In the genomic region with DNA sequence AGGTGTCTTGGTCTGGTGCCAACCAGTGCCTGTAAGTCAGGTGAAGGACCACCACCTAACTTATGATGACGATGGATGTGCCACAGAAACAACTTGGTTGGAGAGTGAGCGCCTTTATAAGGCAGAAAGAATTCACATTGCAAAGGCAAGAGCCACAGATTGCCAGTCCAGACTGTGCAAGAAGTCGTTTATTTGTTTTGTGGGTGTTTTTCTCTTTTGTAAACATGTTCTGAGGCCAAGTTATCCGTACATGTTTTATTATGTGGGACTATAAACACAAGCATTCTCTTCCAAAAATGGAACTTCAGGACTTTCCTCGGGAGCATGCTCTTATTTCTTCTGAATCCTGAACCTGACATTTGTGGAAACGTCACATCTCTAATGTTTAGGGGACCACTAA, we compare ENCODE assay signal across 24 mouse cellular contexts.
A peak's percentile ranks its signal among the peaks of the same experiment; 100 is the strongest.
DNase-seq lines count a peak whose midpoint lies in the region; ATAC-seq and TF ChIP-seq lines count a peak whose summit lies in the region.
"Had no signal": no experiment of that assay in that cellular context is flagged by ENCODE, and none has a peak within 500 bp of the region (broad histone marks: within the 10 kb centered on the region; RNA-seq: fewer than 3 reads in every experiment).

No protein-coding gene starts in this region.

- H3K9me3 ChIP-seq in kidney, postnatal 0 days (replicated peaks; ENCODE audit: low read length): no peaks in the 10 kb centered on the region
- no peaks in the 10 kb centered on the region for H3K9me3 ChIP-seq in lung, embryonic 16.5 days (ENCODE audit: control insufficient read depth, low read length)
- H3K9me3 ChIP-seq: embryonic facial prominence, embryonic 10.5 days; embryonic facial prominence, embryonic 12.5 days; forebrain, embryonic 13.5 days; forebrain, embryonic 15.5 days; G1E had no signal

- no peak overlapping the region for H3K4me3 ChIP-seq in kidney, postnatal 0 days (replicated peaks; ENCODE audit: low read depth, low read length)
- H3K4me3 ChIP-seq in lung, embryonic 16.5 days (ENCODE audit: low read length): no peak overlapping the region
- H3K4me3 ChIP-seq: embryonic facial prominence, embryonic 10.5 days; embryonic facial prominence, embryonic 12.5 days; forebrain, embryonic 13.5 days; forebrain, embryonic 15.5 days had no signal

- WGBS in kidney, postnatal 0 days: 61% methylated on average over 6 of the region's 6 CpGs
- WGBS in lung, embryonic 16.5 days: 48% methylated on average over 6 of the region's 6 CpGs

- H3K9ac ChIP-seq in kidney, postnatal 0 days (ENCODE audit: low read depth, low read length): no peak overlapping the region
- no peak overlapping the region for H3K9ac ChIP-seq in lung, embryonic 16.5 days (ENCODE audit: low read length)
- H3K9ac ChIP-seq: embryonic facial prominence, embryonic 12.5 days; forebrain, embryonic 13.5 days; forebrain, embryonic 15.5 days had no signal

- no peak for TF ChIP-seq CTCF in kidney, postnatal 0 days (IDR thresholded peaks at IDR 0.05; ENCODE audit: low read depth)

- ATAC-seq in kidney, postnatal 0 days (replicated peaks; ENCODE audit: low FRiP score, low read depth): no peak
- ATAC-seq in lung, embryonic 16.5 days (ENCODE audit: low read depth): peak; percentile 57; the same call in 1 of the 2 replicates
- ATAC-seq: activated CD4-positive, CD25-positive, alpha-beta regulatory T cell, adult 4 months; CD4-positive, CD25-positive, alpha-beta regulatory T cell, adult 4 months; forebrain, embryonic 13.5 days; forebrain, embryonic 15.5 days; Patski had no signal

- DNase-seq in kidney, postnatal 0 days (ENCODE audit: low spot score): peak; percentile 9
- no peak for DNase-seq in kidney, postnatal 36 days
- DNase-seq in lung, postnatal 14 days: no peak
- peak; percentile 6 for DNase-seq in lung, postnatal 10 days
- DNase-seq in lung, adult 18-20 months: no peak
- DNase-seq: adrenal gland, adult 8-10 months; adrenal gland, postnatal 14 days; adrenal gland, postnatal 36 days; B cell, adult 2 months; cerebellum, adult 11-12 months; cerebellum, adult 2 months; cerebellum, adult 9-10 months; cerebellum, postnatal 10 days; cerebellum, postnatal 25 days had no signal

- H3K4me1 ChIP-seq in kidney, postnatal 0 days (replicated peaks; ENCODE audit: insufficient read depth, low read length): no peaks in the 10 kb centered on the region
- peaks cover 11% of the 10 kb centered on the region for H3K4me1 ChIP-seq in lung, embryonic 16.5 days (replicated peaks; ENCODE audit: control insufficient read depth, insufficient read depth, low read length)
- H3K4me1 ChIP-seq: forebrain, embryonic 13.5 days; forebrain, embryonic 15.5 days had no signal

- H3K36me3 ChIP-seq in kidney, postnatal 0 days (ENCODE audit: insufficient read depth, low read length): no peaks in the 10 kb centered on the region
- no peaks in the 10 kb centered on the region for H3K36me3 ChIP-seq in lung, embryonic 16.5 days (ENCODE audit: control insufficient read depth, insufficient read depth, low read length)
- H3K36me3 ChIP-seq: embryonic facial prominence, embryonic 10.5 days; embryonic facial prominence, embryonic 12.5 days; forebrain, embryonic 15.5 days; G1E had no signal

- H3K27me3 ChIP-seq in kidney, postnatal 0 days (ENCODE audit: insufficient read depth, low read length): no peaks in the 10 kb centered on the region
- H3K27me3 ChIP-seq in lung, embryonic 16.5 days (ENCODE audit: control insufficient read depth, insufficient read depth, low read depth, low read length): no peaks in the 10 kb centered on the region
- H3K27me3 ChIP-seq: CH12.LX; embryonic facial prominence, embryonic 12.5 days; forebrain, embryonic 13.5 days; forebrain, embryonic 15.5 days; Patski had no signal

- H3K4me2 ChIP-seq in kidney, postnatal 0 days (ENCODE audit: low read length): no peak overlapping the region
- no peak overlapping the region for H3K4me2 ChIP-seq in lung, embryonic 16.5 days (ENCODE audit: low read depth, low read length)
- H3K4me2 ChIP-seq: embryonic facial prominence, embryonic 12.5 days; forebrain, embryonic 13.5 days; forebrain, embryonic 15.5 days had no signal

- no peak overlapping the region for H3K27ac ChIP-seq in kidney, postnatal 0 days
- H3K27ac ChIP-seq in lung, embryonic 16.5 days (ENCODE audit: low read length): 0 out of 2 replicates have a peak overlapping the region, but pooled peaks have one; percentile 13
- H3K27ac ChIP-seq: embryonic facial prominence, embryonic 10.5 days; embryonic facial prominence, embryonic 12.5 days; forebrain, embryonic 13.5 days; forebrain, embryonic 15.5 days had no signal

Comparison
In these comparisons a context has a peak if more than half of its experiments do, and no peak if none do; other contexts are left out.
1. DNase-seq: peak in kidney, postnatal 0 days (single experiment) and lung, postnatal 10 days (single experiment); none in kidney, postnatal 36 days (0 of 2), lung, postnatal 14 days (single experiment) and lung, adult 18-20 months (0 of 2).